Mouse (Mus musculus) spleen, embryonic (tissue): ENCODE measurements around the gene Hdac7.

ENCODE experiments used
- CTCF ChIA-PET: fragments of 350-600 bp; sonication (Branson Sonifier 250); formaldehyde crosslinking; loops from one replicate; lab custom pipeline; 2022; lab: Charles Lee

Gene Hdac7

GRCm38 (mm10) chr15:97821983-97822363 is 22.3 kb downstream of the Hdac7 start:
- CTCF ChIA-PET = interaction anchor here (0.6 kb wide), 1 partner anchor 103 kb away, joined by 5 read pairs; no protein-coding TSS in a partner anchor

GRCm38 (mm10) chr15:97821321-97821982 is 22.9 kb downstream of the Hdac7 start:
- CTCF ChIA-PET = interaction anchor here (0.6 to 1.4 kb wide), 2 partner anchors 29 to 103 kb away, joined by 4 to 5 read pairs; no protein-coding TSS in a partner anchor

- CTCF ChIA-PET = interaction anchor here (1.0 to 1.4 kb wide), 2 partner anchors 18 to 30 kb away, joined by 3 to 4 read pairs; no protein-coding TSS in a partner anchor
These were observed 24.4 kb downstream of the Hdac7 start for GRCm38 (mm10) chr15:97819937-97820336.

- CTCF ChIA-PET = interaction anchor here (0.6 kb wide), 1 partner anchor 26 kb away, joined by 3 read pairs; no protein-coding TSS in a partner anchor
These were observed 27.9 kb downstream of the Hdac7 start for GRCm38 (mm10) chr15:97816199-97816994.

- CTCF ChIA-PET = interaction anchor here (0.6 to 0.9 kb wide), 2 partner anchors 10 to 13 kb away, joined by 4 to 10 read pairs; no protein-coding TSS in a partner anchor
These were observed 29.0 kb downstream of the Hdac7 start for GRCm38 (mm10) chr15:97815254-97815653.

GRCm38 (mm10) chr15:97814703-97815102 is 29.6 kb downstream of the Hdac7 start:
- CTCF ChIA-PET = interaction anchor here (0.6 to 0.9 kb wide), 2 partner anchors 9 to 13 kb away, joined by 4 to 10 read pairs; no protein-coding TSS in a partner anchor

GRCm38 (mm10) chr15:97813452-97814204 is 30.7 kb downstream of the Hdac7 start:
- CTCF ChIA-PET = no interaction called here

- CTCF ChIA-PET = interaction anchor here (0.6 to 0.7 kb wide), 2 partner anchors 30 to 421 kb away, joined by 3 to 4 read pairs; no protein-coding TSS in a partner anchor
These were observed 31.4 kb downstream of the Hdac7 start for GRCm38 (mm10) chr15:97812875-97813274.

- CTCF ChIA-PET = interaction anchor here (0.6 to 0.7 kb wide), 2 partner anchors 31 to 421 kb away, joined by 3 to 4 read pairs; no protein-coding TSS in a partner anchor
These were observed 32.2 kb downstream of the Hdac7 start for GRCm38 (mm10) chr15:97812126-97812525.

GRCm38 (mm10) chr15:97811307-97811706 is 33.0 kb downstream of the Hdac7 start:
- CTCF ChIA-PET = no interaction called here

- CTCF ChIA-PET = interaction anchor here (1.4 kb wide), 1 partner anchor 40 kb away, joined by 6 read pairs; no protein-coding TSS in a partner anchor
These were observed 33.9 kb downstream of the Hdac7 start for GRCm38 (mm10) chr15:97810399-97810798.

GRCm38 (mm10) chr15:97809942-97810341 is 34.4 kb downstream of the Hdac7 start:
- CTCF ChIA-PET = interaction anchor here (1.4 kb wide), 1 partner anchor 41 kb away, joined by 6 read pairs; no protein-coding TSS in a partner anchor

GRCm38 (mm10) chr15:97809206-97809605 is 35.1 kb downstream of the Hdac7 start:
- CTCF ChIA-PET = interaction anchor here (1.4 kb wide), 1 partner anchor 41 kb away, joined by 6 read pairs; no protein-coding TSS in a partner anchor

- CTCF ChIA-PET = no interaction called here
These were observed 35.8 kb downstream of the Hdac7 start for GRCm38 (mm10) chr15:97808532-97808931.

- CTCF ChIA-PET = no interaction called here
These were observed 36.4 kb downstream of the Hdac7 start for GRCm38 (mm10) chr15:97807867-97808266.

GRCm38 (mm10) chr15:97802575-97802974 is 41.7 kb downstream of the Hdac7 start:
- CTCF ChIA-PET = no interaction called here

GRCm38 (mm10) chr15:97801811-97802210 is 42.5 kb downstream of the Hdac7 start:
- CTCF ChIA-PET = interaction anchor here (0.7 kb wide), 2 partner anchors 13 to 19 kb away, joined by 3 to 4 read pairs; no protein-coding TSS in a partner anchor

GRCm38 (mm10) chr15:97800853-97801252 is 43.4 kb downstream of the Hdac7 start:
- CTCF ChIA-PET = interaction anchor here (0.6 kb wide), 1 partner anchor 90 kb away, joined by 9 read pairs; no protein-coding TSS in a partner anchor

GRCm38 (mm10) chr15:97799446-97799845 is 44.9 kb downstream of the Hdac7 start:
- CTCF ChIA-PET = no interaction called here

GRCm38 (mm10) chr15:97798134-97798533 is 46.2 kb downstream of the Hdac7 start:
- CTCF ChIA-PET = no interaction called here
